Mouse (Mus musculus): ENCODE data around the gene Sept6.

DNA sequence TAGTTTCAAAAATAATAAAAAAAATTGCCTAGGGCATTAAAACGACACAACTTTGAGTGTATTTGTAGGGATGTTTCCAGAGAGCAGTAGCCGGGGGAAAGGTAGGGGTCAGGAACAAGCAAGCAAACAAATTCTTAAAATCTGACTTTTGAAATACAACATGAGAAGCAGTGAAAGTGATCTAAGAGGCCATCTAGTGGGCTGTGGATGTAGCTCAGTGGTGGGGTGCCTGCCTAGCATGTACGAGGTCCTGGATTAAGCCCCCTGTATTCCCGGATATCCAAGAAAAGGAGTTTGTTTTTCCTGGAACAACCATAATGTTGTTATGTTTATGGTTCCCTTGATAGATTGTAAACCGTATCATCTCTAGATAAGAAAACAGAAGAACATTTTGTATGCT is 85.1 kb downstream of the Sept6 start:
- no peak for TF ChIP-seq CTCF (IDR thresholded peaks at IDR 0.05; ENCODE audit: control insufficient read depth, insufficient read depth, low read length)
- no peak for TF ChIP-seq POLR2A (IDR thresholded peaks at IDR 0.05; ENCODE audit: borderline replicate concordance, control insufficient read depth, low read depth, low read length)

Measured in bone marrow, adult 2 months (tissue).